Mouse (Mus musculus): ENCODE results near the gene Spcs1.

DNA sequence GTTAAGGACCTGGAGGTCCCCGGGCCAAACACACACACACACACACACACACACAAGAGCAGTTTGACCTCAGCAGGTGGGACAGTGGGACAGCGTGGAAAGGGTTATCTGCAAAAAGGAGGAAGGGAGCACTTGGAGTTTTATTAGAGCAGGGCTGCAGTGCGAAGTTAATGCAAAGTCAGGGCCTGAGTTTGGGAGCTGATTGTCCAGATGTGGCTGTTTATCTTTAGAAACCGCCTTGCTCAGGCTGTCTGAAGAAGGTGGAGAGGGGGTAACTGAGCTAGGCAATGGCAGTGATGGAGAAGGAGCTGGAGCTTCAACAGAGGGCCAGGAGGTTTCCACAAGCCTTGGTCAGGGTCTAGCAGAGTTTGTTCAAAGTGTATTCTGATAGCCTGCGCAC, 5.3 kb upstream of the Spcs1 start:
- no peak for TF ChIP-seq ZNF384 (IDR thresholded peaks at IDR 0.05; ENCODE audit: low read depth, low read length)
- no peak for TF ChIP-seq CTCF (conservative IDR thresholded peaks at IDR 0.05 in 1 of 2, IDR thresholded peaks at IDR 0.05 in 1 of 2; ENCODE audit: low read depth in 2 of 2, low read length in 2 of 2)
- no peak for TF ChIP-seq EP300 (IDR thresholded peaks at IDR 0.05; ENCODE audit: low read length)
- no peak for TF ChIP-seq JUND (conservative IDR thresholded peaks at IDR 0.05; ENCODE audit: low read depth, low read length)
- no peak for TF ChIP-seq BHLHE40 (IDR thresholded peaks at IDR 0.05; ENCODE audit: low read depth, low read length)
- no peak for TF ChIP-seq CHD2 (IDR thresholded peaks at IDR 0.05; ENCODE audit: low read length)
- TF ChIP-seq ZC3H11A (IDR thresholded peaks at IDR 0.05; ENCODE audit: low read depth, low read length) = no peak
- TF ChIP-seq KAT2A (IDR thresholded peaks at IDR 0.05; ENCODE audit: insufficient replicate concordance, low read length) = no peak
- no peak for TF ChIP-seq TCF12 (IDR thresholded peaks at IDR 0.05; ENCODE audit: low read depth, low read length)
- TF ChIP-seq GABPA (IDR thresholded peaks at IDR 0.05; ENCODE audit: insufficient replicate concordance, low read depth, low read length) = no peak
- TF ChIP-seq POLR2A (IDR thresholded peaks at IDR 0.05; ENCODE audit: low read depth, low read length) = no peak

Data from CH12.LX (cell line).